Mouse (Mus musculus) myocyte (in vitro differentiated cells): ENCODE results near the gene Fam214b.

Source experiments
- E2F4 ChIP-seq: IDR thresholded peaks from one replicate; pipeline ENCODE4 v1.6.1; 2011; ENCODE audit warnings: mild to moderate bottlenecking, control low read depth, moderate library complexity; ENCODE audit not compliant: insufficient read depth
- POLR2A ChIP-seq: IDR thresholded peaks from one replicate; pipeline ENCODE4 v1.6.1; 2011; ENCODE audit warnings: low read depth, mild to moderate bottlenecking, control low read depth, moderate library complexity; ENCODE audit not compliant: insufficient read length
- POLR2AphosphoS2 ChIP-seq: IDR thresholded peaks from one replicate; pipeline ENCODE4 v1.6.1; 2011; ENCODE audit warnings: low read depth, control low read depth; ENCODE audit not compliant: insufficient read length

DNA sequence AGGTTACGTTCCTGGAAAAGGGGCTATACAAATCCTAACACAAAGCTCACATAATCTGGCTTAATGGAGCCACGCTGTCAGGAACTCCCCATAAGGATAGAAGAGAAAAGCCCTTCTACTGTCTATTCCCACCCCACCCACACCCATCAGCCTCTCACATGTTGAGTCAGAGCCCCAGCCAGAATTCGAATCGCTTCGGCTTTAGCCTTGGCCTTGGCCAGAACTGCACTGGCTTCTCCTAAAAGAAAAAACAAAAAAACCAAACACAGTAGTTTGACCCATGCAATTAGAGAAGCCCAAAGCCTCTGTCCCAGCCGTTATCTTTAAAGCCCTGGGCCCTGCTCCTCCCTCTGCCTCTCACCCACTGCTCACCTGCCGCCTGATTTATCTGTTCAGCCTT is 16.9 kb downstream of the Fam214b start:
- TF ChIP-seq POLR2AphosphoS2 (no peak), POLR2A (no peak), E2F4 (no peak)
